Mouse (Mus musculus): ENCODE measurements around the gene Cacna1e. TPM values are rescaled to one million over a fixed set of nuclear protein-coding genes. Genes with fewer than 3 reads are reported as not detected.

The Cacna1e gene
- polyA plus RNA-seq, 1 experiment from 2014 or later, result 0.05 TPM

DNA sequence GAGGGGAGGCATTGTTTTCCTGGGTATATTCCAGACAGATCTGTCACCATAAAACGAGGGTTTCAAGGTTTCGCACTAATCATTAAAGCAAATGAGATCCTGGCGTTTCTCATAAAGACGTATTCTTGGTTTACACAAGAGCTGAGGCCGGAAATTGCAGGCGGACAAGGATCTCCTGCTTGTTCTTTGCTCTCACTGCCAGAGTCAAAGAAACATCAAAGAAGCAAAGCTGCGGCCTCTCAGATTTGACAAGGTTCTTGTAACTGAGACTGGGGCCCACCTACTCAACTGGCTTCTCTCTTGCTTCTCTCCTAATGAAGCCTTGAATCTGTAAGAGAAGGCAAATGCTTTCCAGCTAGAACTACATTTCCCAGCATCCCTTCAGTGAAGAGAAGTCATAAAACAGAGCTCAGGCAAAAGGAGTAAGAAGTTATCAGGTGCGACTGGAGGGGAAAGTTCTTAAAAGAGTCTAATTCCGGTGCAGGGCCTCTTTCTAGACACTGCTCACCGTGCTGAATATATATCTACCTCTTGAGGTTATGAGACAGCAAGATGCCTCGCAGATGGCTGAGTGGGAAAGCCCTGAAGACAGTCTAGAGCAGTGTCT is 104.3 kb downstream of the Cacna1e start:
- Histone ChIP-seq H3K27me3 (ENCODE audit: insufficient read depth, low read length) (no peaks in the 10 kb centered on the region), H3K9ac (ENCODE audit: low read depth, low read length) (no peak overlapping the region), H3K36me3 (ENCODE audit: insufficient read depth, low read length) (no peaks in the 10 kb centered on the region), H3K4me1 (replicated peaks; ENCODE audit: insufficient read depth, low read length) (no peaks in the 10 kb centered on the region), H3K4me3 (replicated peaks; ENCODE audit: low read depth, low read length) (no peak overlapping the region), H3K27ac (no peak overlapping the region), H3K4me2 (ENCODE audit: low read length) (no peak overlapping the region), H3K9me3 (replicated peaks; ENCODE audit: low read length) (no peaks in the 10 kb centered on the region)
- DNase-seq (ENCODE audit: low spot score), result peak; percentile 87
- no peak; the same call in 1 of the 2 replicates for ATAC-seq (replicated peaks; ENCODE audit: low FRiP score, low read depth)
- no peak for TF ChIP-seq CTCF (IDR thresholded peaks at IDR 0.05; ENCODE audit: low read depth)
- 22% methylated on average over 11 of the region's 11 CpGs for WGBS

DNA sequence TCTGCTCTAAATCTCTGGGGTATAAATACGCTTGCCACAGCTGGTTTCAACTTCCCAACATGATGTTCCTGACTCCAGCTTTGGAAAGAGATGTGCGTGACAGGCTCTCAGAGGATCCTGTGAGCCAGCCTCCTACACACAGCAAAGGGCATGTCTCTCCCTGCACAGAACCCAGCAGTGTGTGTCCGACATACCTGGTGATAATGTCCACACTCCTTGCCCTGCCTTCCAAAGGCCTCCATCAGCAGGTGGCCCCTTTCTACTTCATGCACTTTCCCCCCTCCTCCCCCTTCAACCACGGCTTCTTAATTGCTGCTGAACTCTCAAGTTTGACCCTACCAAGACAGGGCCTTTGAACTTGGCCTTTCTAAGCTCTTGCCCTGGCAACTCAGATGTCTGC is 108.0 kb downstream of the Cacna1e start:
- no peaks in the 10 kb centered on the region for H3K36me3 ChIP-seq (ENCODE audit: insufficient read depth, low read length)
- H3K9ac ChIP-seq (ENCODE audit: low read depth, low read length), result no peak overlapping the region
- H3K27me3 ChIP-seq (ENCODE audit: insufficient read depth, low read length), result no peaks in the 10 kb centered on the region
- no peak overlapping the region for H3K27ac ChIP-seq
- no peaks in the 10 kb centered on the region for H3K4me1 ChIP-seq (replicated peaks; ENCODE audit: insufficient read depth, low read length)
- no peak for TF ChIP-seq CTCF (IDR thresholded peaks at IDR 0.05; ENCODE audit: low read depth)
- no peak overlapping the region for H3K4me3 ChIP-seq (replicated peaks; ENCODE audit: low read depth, low read length)
- ATAC-seq (replicated peaks; ENCODE audit: low FRiP score, low read depth) (no peak), DNase-seq (ENCODE audit: low spot score) (no peak)
- no peak overlapping the region for H3K4me2 ChIP-seq (ENCODE audit: low read length)
- WGBS, result 29% methylated on average over 4 of the region's 4 CpGs
- H3K9me3 ChIP-seq (replicated peaks; ENCODE audit: low read length), result no peaks in the 10 kb centered on the region

DNA sequence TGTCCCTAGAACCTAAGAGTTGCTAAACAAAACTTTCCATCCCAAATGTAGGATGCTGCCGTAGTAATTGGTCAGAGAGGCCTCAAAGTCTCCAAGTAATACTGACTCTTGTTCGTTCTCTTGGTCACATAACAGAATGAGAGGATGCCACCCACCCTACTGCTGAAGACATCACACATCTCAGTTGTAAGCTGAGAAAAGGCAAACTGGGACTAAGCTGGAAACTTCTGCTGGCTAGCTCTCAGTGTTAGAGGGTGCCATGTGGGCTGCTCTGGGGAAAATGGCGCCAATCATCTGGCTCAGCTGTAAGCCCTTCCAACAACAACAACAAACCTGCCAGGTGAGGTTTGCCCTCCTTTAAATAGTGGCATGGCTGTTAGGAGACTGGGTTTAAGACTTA is 109.8 kb downstream of the Cacna1e start:
- no peak overlapping the region for H3K4me2 ChIP-seq (ENCODE audit: low read length)
- WGBS, result 93% methylated on average over 3 of the region's 3 CpGs
- no peak overlapping the region for H3K9ac ChIP-seq (ENCODE audit: low read depth, low read length)
- no peaks in the 10 kb centered on the region for H3K9me3 ChIP-seq (replicated peaks; ENCODE audit: low read length)
- H3K4me3 ChIP-seq (replicated peaks; ENCODE audit: low read depth, low read length), result no peak overlapping the region
- no peaks in the 10 kb centered on the region for H3K36me3 ChIP-seq (ENCODE audit: insufficient read depth, low read length)
- H3K27me3 ChIP-seq (ENCODE audit: insufficient read depth, low read length), result no peaks in the 10 kb centered on the region
- TF ChIP-seq CTCF (IDR thresholded peaks at IDR 0.05; ENCODE audit: low read depth), result no peak
- no peak overlapping the region for H3K27ac ChIP-seq
- no peak for DNase-seq (ENCODE audit: low spot score)
- H3K4me1 ChIP-seq (replicated peaks; ENCODE audit: insufficient read depth, low read length), result no peaks in the 10 kb centered on the region
- no peak for ATAC-seq (replicated peaks; ENCODE audit: low FRiP score, low read depth)

DNA sequence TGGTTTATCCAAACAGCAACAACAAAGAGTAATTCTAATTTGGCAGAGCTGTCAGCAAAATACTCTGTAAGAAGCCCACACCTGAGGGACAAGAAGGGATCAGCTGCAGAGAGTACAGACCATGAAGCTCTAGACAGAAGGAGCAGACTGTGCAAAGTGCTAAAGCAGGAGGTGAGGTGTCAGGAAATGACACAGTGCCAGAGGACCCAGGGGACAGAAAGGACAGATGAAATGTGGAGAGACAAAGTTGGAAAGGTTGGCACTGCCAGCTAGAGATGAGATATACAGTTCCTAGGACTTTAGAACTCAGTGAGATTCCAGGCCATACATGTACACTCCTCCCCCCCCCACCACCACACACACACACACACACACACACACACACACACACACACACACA is 113.2 kb downstream of the Cacna1e start:
- no peak for DNase-seq (ENCODE audit: low spot score)
- no peak overlapping the region for H3K9ac ChIP-seq (ENCODE audit: low read depth, low read length)
- H3K27ac ChIP-seq, result no peak overlapping the region
- no peak for TF ChIP-seq CTCF (IDR thresholded peaks at IDR 0.05; ENCODE audit: low read depth)
- H3K4me3 ChIP-seq (replicated peaks; ENCODE audit: low read depth, low read length), result no peak overlapping the region
- H3K27me3 ChIP-seq (ENCODE audit: insufficient read depth, low read length), result no peaks in the 10 kb centered on the region
- no peak for ATAC-seq (replicated peaks; ENCODE audit: low FRiP score, low read depth)
- no peaks in the 10 kb centered on the region for H3K4me1 ChIP-seq (replicated peaks; ENCODE audit: insufficient read depth, low read length)
- H3K4me2 ChIP-seq (ENCODE audit: low read length), result no peak overlapping the region
- H3K36me3 ChIP-seq (ENCODE audit: insufficient read depth, low read length), result no peaks in the 10 kb centered on the region
- H3K9me3 ChIP-seq (replicated peaks; ENCODE audit: low read length), result no peaks in the 10 kb centered on the region

DNA sequence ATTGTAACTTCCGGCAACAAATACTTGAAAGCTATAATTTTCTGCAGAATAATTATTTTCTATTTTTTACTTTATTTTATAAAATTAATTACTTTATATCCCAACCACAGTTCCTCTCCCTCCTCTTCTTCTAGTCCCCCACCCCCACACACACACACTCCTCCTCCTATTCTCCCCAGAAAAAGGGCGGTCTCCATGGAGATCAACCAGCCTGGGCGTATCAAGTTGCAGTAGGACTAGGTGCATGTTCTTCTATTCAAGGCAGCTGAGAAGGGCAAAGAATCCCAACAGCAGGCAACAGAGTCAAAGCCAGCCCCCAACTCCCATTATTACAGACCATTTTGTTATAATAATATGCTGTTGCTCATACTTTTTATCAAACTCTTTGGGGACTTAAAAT is 113.8 kb downstream of the Cacna1e start:
- Histone ChIP-seq H3K4me1 (replicated peaks; ENCODE audit: insufficient read depth, low read length) (no peaks in the 10 kb centered on the region), H3K36me3 (ENCODE audit: insufficient read depth, low read length) (no peaks in the 10 kb centered on the region), H3K9ac (ENCODE audit: low read depth, low read length) (no peak overlapping the region), H3K9me3 (replicated peaks; ENCODE audit: low read length) (no peaks in the 10 kb centered on the region), H3K27me3 (ENCODE audit: insufficient read depth, low read length) (no peaks in the 10 kb centered on the region), H3K4me2 (ENCODE audit: low read length) (no peak overlapping the region), H3K4me3 (replicated peaks; ENCODE audit: low read depth, low read length) (no peak overlapping the region), H3K27ac (no peak overlapping the region)
- 40% methylated on average over 3 of the region's 3 CpGs for WGBS
- ATAC-seq (replicated peaks; ENCODE audit: low FRiP score, low read depth) (no peak), DNase-seq (ENCODE audit: low spot score) (no peak)
- no peak for TF ChIP-seq CTCF (IDR thresholded peaks at IDR 0.05; ENCODE audit: low read depth)

DNA sequence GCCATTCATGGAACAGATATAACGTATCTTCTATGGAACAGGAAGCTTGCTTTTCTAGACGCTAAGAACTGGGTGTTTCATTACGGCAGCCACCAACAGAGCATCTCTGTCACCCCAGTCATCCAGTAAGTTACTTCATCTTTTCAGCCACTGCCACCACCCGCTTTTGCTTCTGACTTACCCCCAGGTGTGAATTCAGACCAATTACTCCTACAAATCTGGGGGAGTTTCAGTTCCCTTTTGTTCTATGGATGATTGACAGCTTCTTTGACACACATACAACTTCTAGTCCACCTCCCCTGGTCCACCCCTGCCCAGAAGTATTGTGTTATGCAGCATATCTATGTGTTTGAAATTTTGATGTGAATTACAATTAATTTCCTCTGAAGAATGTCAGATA is 121.2 kb downstream of the Cacna1e start:
- H3K4me3 ChIP-seq (replicated peaks; ENCODE audit: low read depth, low read length), result no peak overlapping the region
- H3K27ac ChIP-seq, result no peak overlapping the region
- H3K4me1 ChIP-seq (replicated peaks; ENCODE audit: insufficient read depth, low read length), result no peaks in the 10 kb centered on the region
- no peak overlapping the region for H3K9ac ChIP-seq (ENCODE audit: low read depth, low read length)
- no peak overlapping the region for H3K4me2 ChIP-seq (ENCODE audit: low read length)
- H3K9me3 ChIP-seq (replicated peaks; ENCODE audit: low read length), result no peaks in the 10 kb centered on the region
- no peak for DNase-seq (ENCODE audit: low spot score)
- 77% methylated on average over 4 of the region's 4 CpGs for WGBS
- H3K36me3 ChIP-seq (ENCODE audit: insufficient read depth, low read length), result no peaks in the 10 kb centered on the region
- H3K27me3 ChIP-seq (ENCODE audit: insufficient read depth, low read length), result no peaks in the 10 kb centered on the region
- no peak for TF ChIP-seq CTCF (IDR thresholded peaks at IDR 0.05; ENCODE audit: low read depth)
- no peak for ATAC-seq (replicated peaks; ENCODE audit: low FRiP score, low read depth)

DNA sequence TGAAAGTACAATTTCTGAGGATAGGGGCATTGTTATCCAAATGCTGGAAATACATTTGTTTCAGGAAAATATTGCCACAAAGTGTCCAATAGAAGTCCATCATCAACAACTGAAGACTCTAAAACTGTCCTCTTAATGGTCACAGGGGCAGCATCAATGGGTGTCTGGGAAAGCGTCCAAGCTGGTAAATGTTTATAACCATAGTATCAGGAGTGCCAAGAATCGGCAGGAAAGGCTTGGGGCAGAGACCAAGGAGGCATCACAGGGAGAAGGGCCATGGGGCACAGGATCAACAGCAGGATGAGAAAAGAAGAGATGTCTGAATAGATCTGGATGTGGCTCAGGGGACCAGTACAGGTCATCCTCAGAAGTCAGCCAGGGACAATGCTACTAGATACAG is 132.2 kb downstream of the Cacna1e start:
- ATAC-seq (replicated peaks; ENCODE audit: low FRiP score, low read depth) (no peak), DNase-seq (ENCODE audit: low spot score) (no peak)
- no peak overlapping the region for H3K4me3 ChIP-seq (replicated peaks; ENCODE audit: low read depth, low read length)
- H3K9ac ChIP-seq (ENCODE audit: low read depth, low read length), result no peak overlapping the region
- H3K4me1 ChIP-seq (replicated peaks; ENCODE audit: insufficient read depth, low read length), result no peaks in the 10 kb centered on the region
- H3K36me3 ChIP-seq (ENCODE audit: insufficient read depth, low read length), result no peaks in the 10 kb centered on the region
- H3K27me3 ChIP-seq (ENCODE audit: insufficient read depth, low read length), result no peaks in the 10 kb centered on the region
- TF ChIP-seq CTCF (IDR thresholded peaks at IDR 0.05; ENCODE audit: low read depth), result no peak
- H3K27ac ChIP-seq, result no peak overlapping the region
- no peaks in the 10 kb centered on the region for H3K9me3 ChIP-seq (replicated peaks; ENCODE audit: low read length)
- 70% methylated on average over 2 of the region's 2 CpGs for WGBS
- H3K4me2 ChIP-seq (ENCODE audit: low read length), result no peak overlapping the region

All from kidney, postnatal 0 days (tissue).